ENCODE assay signal across 8 mouse cellular contexts in genomic region chr7:25781321-25781936, GRCm38 (mm10). TPM values are rescaled to one million over a fixed set of nuclear protein-coding genes. Genes with fewer than 3 reads are reported as not detected.
DNase-seq lines count a peak whose midpoint lies in the region; ATAC-seq and TF ChIP-seq lines count a peak whose summit lies in the region.

No protein-coding gene starts in this region.

- peaks cover 6% of the 10 kb centered on the region; the same call in 1 of the 2 replicates for H3K4me1 ChIP-seq in kidney, adult 2 months (ENCODE audit: control insufficient read depth, insufficient read depth, low read length)
- H3K4me1 ChIP-seq in brown adipose tissue, adult 24 weeks (ENCODE audit: control insufficient read depth, insufficient read depth, insufficient read length, low read length), result peaks cover 11% of the 10 kb centered on the region; the same call in 1 of the 2 replicates
- H3K4me1 ChIP-seq in heart, embryonic 12.5 days (replicated peaks), result peaks cover 46% of the 10 kb centered on the region
- peaks cover 18% of the 10 kb centered on the region for H3K4me1 ChIP-seq in liver, postnatal 0 days (ENCODE audit: insufficient read depth)

- WGBS in kidney, adult 2 months, result 4% methylated on average over 33 of the region's 33 CpGs
- 10% methylated on average over 30 of the region's 33 CpGs for WGBS in heart, embryonic 12.5 days
- WGBS in liver, postnatal 0 days (ENCODE audit: insufficient replicate concordance), result 8% methylated on average over 32 of the region's 33 CpGs

- H3K9me3 ChIP-seq in heart, embryonic 12.5 days (replicated peaks), result no peaks in the 10 kb centered on the region
- H3K9me3 ChIP-seq in liver, postnatal 0 days (ENCODE audit: low read length), result no peaks in the 10 kb centered on the region

- peak overlapping the region; percentile 74 for H3K9ac ChIP-seq in heart, embryonic 12.5 days
- peak overlapping the region; percentile 55; the same call in 1 of the 2 replicates for H3K9ac ChIP-seq in liver, postnatal 0 days (replicated peaks)

- TF ChIP-seq CTCF in kidney, adult 2 months (conservative IDR thresholded peaks at IDR 0.05; ENCODE audit: insufficient read depth, insufficient read length, low read depth, low read length), result no peak
- TF ChIP-seq CTCF in liver, postnatal 0 days (IDR thresholded peaks at IDR 0.05; ENCODE audit: low read depth), result no peak

- peak overlapping the region; percentile 19; the same call in 1 of the 2 replicates for H3K4me3 ChIP-seq in kidney, adult 2 months (ENCODE audit: insufficient read depth, low read depth, low read length)
- peak overlapping the region; percentile 43 for H3K4me3 ChIP-seq in brown adipose tissue, adult 24 weeks (ENCODE audit: insufficient read depth, low read depth, low read length)
- H3K4me3 ChIP-seq in heart, embryonic 12.5 days, result peak overlapping the region; percentile 41
- peak overlapping the region; percentile 31 for H3K4me3 ChIP-seq in liver, postnatal 0 days (ENCODE audit: low read depth, low read length)

- ATAC-seq in heart, embryonic 12.5 days (ENCODE audit: insufficient number of reproducible peaks, low FRiP score), result peak; percentile 51
- peak; percentile 32; the same call in 1 of the 2 replicates for ATAC-seq in liver, postnatal 0 days

- TF ChIP-seq EP300 in liver, postnatal 0 days (IDR thresholded peaks at IDR 0.05; ENCODE audit: low read depth), result no peak

- TF ChIP-seq POLR2A in kidney, adult 2 months (IDR thresholded peaks at IDR 0.05; ENCODE audit: low read depth, low read length), result no peak

- no peaks in the 10 kb centered on the region for H3K27me3 ChIP-seq in kidney, adult 2 months (replicated peaks; ENCODE audit: control insufficient read depth, insufficient read depth, low read length)
- no peaks in the 10 kb centered on the region for H3K27me3 ChIP-seq in heart, embryonic 12.5 days (replicated peaks)
- H3K27me3 ChIP-seq in liver, postnatal 0 days (ENCODE audit: insufficient read depth, low read length), result no peaks in the 10 kb centered on the region

- no peaks in the 10 kb centered on the region for H3K36me3 ChIP-seq in kidney, adult 2 months (ENCODE audit: control insufficient read depth, insufficient read depth, low read length)
- peaks cover 35% of the 10 kb centered on the region for H3K36me3 ChIP-seq in heart, embryonic 12.5 days
- no peaks in the 10 kb centered on the region for H3K36me3 ChIP-seq in liver, postnatal 0 days (replicated peaks; ENCODE audit: insufficient read depth, low read length)

- DNase-seq in kidney, adult 2 months, result peak; percentile 32
- DNase-seq in kidney, adult 18-20 months, result no peak
- peak; percentile 15 to 61 for DNase-seq in kidney, postnatal 25 days
- DNase-seq in liver, postnatal 0 days, result no peak
- peak; percentile 86 for DNase-seq in ovary, adult 18-20 months (ENCODE audit: low spot score)
- no peak for DNase-seq in urinary bladder, postnatal 25 days (ENCODE audit: low spot score)

- peak overlapping the region; percentile 7 for H3K27ac ChIP-seq in kidney, adult 2 months (ENCODE audit: insufficient read depth, low read depth, low read length)
- peak overlapping the region; percentile 47 for H3K27ac ChIP-seq in brown adipose tissue, adult 24 weeks (replicated peaks; ENCODE audit: low read depth, low read length)
- H3K27ac ChIP-seq in heart, embryonic 12.5 days (ENCODE audit: poor library complexity, severe bottlenecking), result peak overlapping the region; percentile 69
- H3K27ac ChIP-seq in liver, postnatal 0 days (ENCODE audit: low read depth), result peak overlapping the region; percentile 66

- H3K4me2 ChIP-seq in heart, embryonic 12.5 days, result peak overlapping the region; percentile 86
- peak overlapping the region; percentile 69 for H3K4me2 ChIP-seq in liver, postnatal 0 days (ENCODE audit: low read depth, low read length)

RNA-seq across cellular contexts. Expression of gene Axl, which starts 7.1 kb away (rescaled TPM):
- polyA plus RNA-seq in kidney, adult 2 months (2012; rRNA removed), result 31.0 and 36.1 TPM in 2 replicates
- 18.6 and 24.1 TPM in 2 replicates for polyA plus RNA-seq in brown adipose tissue, adult 24 weeks (2012; ENCODE audit: insufficient read depth, insufficient read length, missing spikeins)
- polyA plus RNA-seq in heart, embryonic 12.5 days (2016; fragmentation: Nextera tagmentation; extraction: Ambion mirVana), result 60.6 and 61.8 TPM in 2 replicates
- polyA plus RNA-seq in liver, postnatal 0 days (2015; fragmentation: Nextera tagmentation; extraction: Ambion mirVana), result 26.6 and 27.4 TPM in 2 replicates

RNA-seq across cellular contexts. Expression of gene Hnrnpul1, which starts 26.9 kb away (rescaled TPM):
- polyA plus RNA-seq in kidney, adult 2 months (2012; rRNA removed), result 33.3 and 41.7 TPM in 2 replicates
- 42.6 and 44.5 TPM in 2 replicates for polyA plus RNA-seq in brown adipose tissue, adult 24 weeks (2012; ENCODE audit: insufficient read depth, insufficient read length, missing spikeins)
- polyA plus RNA-seq in heart, embryonic 12.5 days (2016; fragmentation: Nextera tagmentation; extraction: Ambion mirVana), result 57.0 and 60.9 TPM in 2 replicates
- 21.4 and 22.6 TPM in 2 replicates for polyA plus RNA-seq in liver, postnatal 0 days (2015; fragmentation: Nextera tagmentation; extraction: Ambion mirVana)

RNA-seq across cellular contexts. Expression of gene Cyp2s1, which starts 35.3 kb away (rescaled TPM):
- polyA plus RNA-seq in kidney, adult 2 months (2012; rRNA removed), result 22.1 and 26.2 TPM in 2 replicates
- polyA plus RNA-seq in brown adipose tissue, adult 24 weeks (2012; ENCODE audit: insufficient read depth, insufficient read length, missing spikeins), result not detected in 2 replicates
- polyA plus RNA-seq in heart, embryonic 12.5 days (2016; fragmentation: Nextera tagmentation; extraction: Ambion mirVana), result 2.7 and 3.1 TPM in 2 replicates
- polyA plus RNA-seq in liver, postnatal 0 days (2015; fragmentation: Nextera tagmentation; extraction: Ambion mirVana), result 0.65 and 0.92 TPM in 2 replicates

Comparison
In these comparisons a context has a peak if more than half of its experiments do, and no peak if none do; other contexts are left out.
1. DNase-seq: peak in kidney, adult 2 months (single experiment), kidney, postnatal 25 days (2 of 2) and ovary, adult 18-20 months (single experiment); none in kidney, adult 18-20 months (single experiment), liver, postnatal 0 days (single experiment) and urinary bladder, postnatal 25 days (single experiment).
2. H3K27ac ChIP-seq: peak in every context shown above with its lines; median percentile 69 in heart, embryonic 12.5 days; 66 in liver, postnatal 0 days; 47 in brown adipose tissue, adult 24 weeks; 7 in kidney, adult 2 months.
3. Peak in every context shown above with its lines, with median percentiles within 50 percentile points of each other: H3K4me3 ChIP-seq.